Mouse (Mus musculus): Measurements from ENCODE around the gene Zfhx3. TPM values are rescaled to one million over a fixed set of nuclear protein-coding genes. Genes with fewer than 3 reads are reported as not detected.
A peak's percentile ranks its signal among the peaks of the same experiment; 100 is the strongest.

The Zfhx3 gene
- polyA plus RNA-seq, 1 experiment from 2014 or later = 60.2 TPM

DNA sequence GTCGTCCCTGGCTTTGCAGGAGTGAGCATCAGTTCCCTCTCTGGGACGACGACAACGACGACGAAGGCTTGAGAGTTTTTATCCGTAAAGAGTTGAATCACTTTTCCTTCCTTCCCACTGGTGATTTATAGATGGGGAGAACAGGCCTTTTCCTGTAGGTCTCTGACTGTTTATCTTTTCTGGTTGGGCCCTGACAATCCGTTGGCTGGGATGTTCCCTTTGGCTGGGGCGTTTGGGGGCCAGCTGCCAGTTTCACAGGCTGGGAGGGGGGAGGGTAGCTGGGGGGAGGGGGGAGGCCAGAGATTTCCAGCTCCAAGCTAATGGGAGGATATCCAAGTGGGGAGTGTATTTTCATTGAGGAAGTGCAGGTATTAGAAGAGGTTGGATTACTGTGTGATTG, 794.0 kb downstream of the Zfhx3 start:
- 0 out of 2 replicates have a peak overlapping the region, but pooled peaks have one; percentile 8 for H3K27ac ChIP-seq
- H3K9ac ChIP-seq = no peak overlapping the region
- H3K27me3 ChIP-seq (replicated peaks) = no peaks in the 10 kb centered on the region
- H3K9me3 ChIP-seq = no peaks in the 10 kb centered on the region
- no peaks in the 10 kb centered on the region for H3K36me3 ChIP-seq (replicated peaks)
- ATAC-seq (replicated peaks) = no peak
- no peak overlapping the region for H3K4me3 ChIP-seq
- H3K4me2 ChIP-seq = no peak overlapping the region
- H3K4me1 ChIP-seq = peaks cover 62% of the 10 kb centered on the region
- WGBS = 40% methylated on average over 9 of the region's 9 CpGs

GRCm38 (mm10) chr8:108738179-108738578, 795.7 kb downstream of the Zfhx3 start:
- Histone ChIP-seq H3K4me3 (no peak overlapping the region), H3K4me1 (peaks cover 57% of the 10 kb centered on the region), H3K27ac (no peak overlapping the region), H3K36me3 (replicated peaks) (no peaks in the 10 kb centered on the region), H3K9ac (no peak overlapping the region), H3K9me3 (no peaks in the 10 kb centered on the region), H3K4me2 (no peak overlapping the region), H3K27me3 (replicated peaks) (no peaks in the 10 kb centered on the region)
- no peak for ATAC-seq (replicated peaks)
- 92% methylated on average over 10 of the region's 10 CpGs for WGBS

- Histone ChIP-seq H3K27me3 (replicated peaks) (no peaks in the 10 kb centered on the region), H3K9me3 (no peaks in the 10 kb centered on the region), H3K4me1 (peaks cover 53% of the 10 kb centered on the region), H3K4me2 (no peak overlapping the region), H3K27ac (no peak overlapping the region), H3K9ac (no peak overlapping the region), H3K4me3 (no peak overlapping the region), H3K36me3 (replicated peaks) (no peaks in the 10 kb centered on the region)
- no peak for ATAC-seq (replicated peaks)
- 82% methylated on average over 6 of the region's 6 CpGs for WGBS
Measured at GRCm38 (mm10) chr8:108739517-108739916, 797.1 kb downstream of the Zfhx3 start.

- H3K36me3 ChIP-seq (replicated peaks) = no peaks in the 10 kb centered on the region
- no peak overlapping the region for H3K27ac ChIP-seq
- H3K27me3 ChIP-seq (replicated peaks) = no peaks in the 10 kb centered on the region
- H3K9me3 ChIP-seq = no peaks in the 10 kb centered on the region
- ATAC-seq (replicated peaks) = no peak
- no peak overlapping the region for H3K9ac ChIP-seq
- H3K4me1 ChIP-seq = peaks cover 51% of the 10 kb centered on the region
- no peak overlapping the region for H3K4me3 ChIP-seq
- 86% methylated on average over 13 of the region's 13 CpGs for WGBS
- no peak overlapping the region for H3K4me2 ChIP-seq
Measured at GRCm38 (mm10) chr8:108740443-108740842, 798.0 kb downstream of the Zfhx3 start.

- H3K4me2 ChIP-seq = no peak overlapping the region
- no peaks in the 10 kb centered on the region for H3K27me3 ChIP-seq (replicated peaks)
- no peaks in the 10 kb centered on the region for H3K36me3 ChIP-seq (replicated peaks)
- no peak for ATAC-seq (replicated peaks)
- H3K9me3 ChIP-seq = no peaks in the 10 kb centered on the region
- peaks cover 44% of the 10 kb centered on the region for H3K4me1 ChIP-seq
- WGBS = 88% methylated on average over 4 of the region's 4 CpGs
- H3K9ac ChIP-seq = no peak overlapping the region
- H3K27ac ChIP-seq = no peak overlapping the region
- no peak overlapping the region for H3K4me3 ChIP-seq
Measured at GRCm38 (mm10) chr8:108741651-108742050, 799.2 kb downstream of the Zfhx3 start.

DNA sequence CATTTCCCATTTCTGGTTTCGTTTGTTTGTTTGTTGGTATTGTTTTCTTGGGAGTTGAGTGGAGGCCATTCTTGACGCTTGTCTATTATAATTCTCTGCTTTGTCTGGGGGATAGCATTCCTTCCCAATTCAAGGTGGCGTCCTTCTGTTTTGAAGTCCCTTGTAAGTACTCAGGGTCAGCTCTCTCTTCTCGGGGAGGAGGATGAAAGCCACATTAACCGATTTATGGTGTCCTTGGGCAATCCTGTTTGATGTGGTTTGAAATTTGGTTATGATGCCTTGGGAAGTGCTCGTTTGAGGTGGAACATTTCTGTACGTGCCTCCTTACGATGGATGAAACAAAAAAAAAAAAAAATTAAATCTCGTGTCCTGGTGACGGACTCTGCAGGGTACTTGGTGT, 800.0 kb downstream of the Zfhx3 start:
- Histone ChIP-seq H3K4me3 (no peak overlapping the region), H3K9ac (no peak overlapping the region), H3K4me2 (no peak overlapping the region), H3K4me1 (peaks cover 41% of the 10 kb centered on the region), H3K27ac (no peak overlapping the region), H3K36me3 (replicated peaks) (no peaks in the 10 kb centered on the region), H3K9me3 (no peaks in the 10 kb centered on the region), H3K27me3 (replicated peaks) (no peaks in the 10 kb centered on the region)
- ATAC-seq (replicated peaks) = no peak
- WGBS = 76% methylated on average over 10 of the region's 10 CpGs

DNA sequence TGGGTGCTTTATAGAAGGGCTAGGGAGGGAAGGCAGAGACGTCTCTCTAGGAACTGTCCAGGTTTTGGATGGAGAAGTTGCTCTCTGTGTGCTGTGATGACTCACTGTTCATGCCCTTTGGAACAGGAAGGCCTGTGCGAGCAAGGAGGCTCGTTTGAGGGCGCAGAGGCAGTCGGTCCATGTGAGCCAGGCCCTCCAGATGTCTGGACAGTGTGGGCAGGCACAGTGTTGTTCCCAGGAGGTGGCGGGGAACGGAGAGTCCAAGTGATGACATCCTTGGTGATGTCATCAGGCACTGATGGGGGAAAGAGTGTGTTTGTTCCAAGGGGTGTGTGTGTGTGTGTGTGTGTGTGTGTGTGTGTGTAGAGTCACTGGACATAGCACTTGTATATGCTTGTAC, 800.8 kb downstream of the Zfhx3 start:
- Histone ChIP-seq H3K27me3 (replicated peaks) (no peaks in the 10 kb centered on the region), H3K36me3 (replicated peaks) (no peaks in the 10 kb centered on the region), H3K4me2 (no peak overlapping the region), H3K9me3 (no peaks in the 10 kb centered on the region), H3K4me3 (no peak overlapping the region), H3K9ac (no peak overlapping the region), H3K27ac (no peak overlapping the region), H3K4me1 (peaks cover 39% of the 10 kb centered on the region)
- no peak for ATAC-seq (replicated peaks)
- WGBS = 82% methylated on average over 7 of the region's 7 CpGs

- no peak overlapping the region for H3K9ac ChIP-seq
- H3K4me3 ChIP-seq = no peak overlapping the region
- H3K36me3 ChIP-seq (replicated peaks) = no peaks in the 10 kb centered on the region
- no peaks in the 10 kb centered on the region for H3K9me3 ChIP-seq
- WGBS = 95% methylated on average over 7 of the region's 7 CpGs
- H3K4me1 ChIP-seq = peaks cover 59% of the 10 kb centered on the region
- no peaks in the 10 kb centered on the region for H3K27me3 ChIP-seq (replicated peaks)
- H3K27ac ChIP-seq = no peak overlapping the region
- no peak overlapping the region for H3K4me2 ChIP-seq
- no peak for ATAC-seq (replicated peaks)
Measured at GRCm38 (mm10) chr8:108745551-108745950, 803.1 kb downstream of the Zfhx3 start.

DNA sequence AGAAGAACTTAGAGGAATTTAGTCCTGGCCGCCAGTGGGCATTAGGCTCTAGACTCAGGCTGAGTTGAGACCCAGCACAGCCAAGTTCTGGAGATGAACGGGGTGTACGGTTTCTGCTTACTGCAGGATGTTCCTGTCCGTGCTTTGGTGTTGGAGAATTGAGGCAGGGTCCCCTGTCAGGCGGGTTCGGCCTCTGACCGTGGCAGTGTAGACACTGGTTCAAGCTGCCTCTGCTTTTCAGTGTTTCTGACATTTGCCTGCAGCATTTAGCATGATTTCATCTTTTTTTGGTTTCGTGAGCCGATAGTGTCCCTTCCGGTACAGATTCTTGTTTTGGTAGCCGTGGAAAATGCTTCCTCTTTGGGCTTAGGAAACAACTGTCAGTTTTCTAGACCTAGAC, 805.7 kb downstream of the Zfhx3 start:
- Histone ChIP-seq H3K9ac (no peak overlapping the region), H3K4me2 (no peak overlapping the region), H3K4me1 (peaks cover 51% of the 10 kb centered on the region), H3K27ac (0 out of 2 replicates have a peak overlapping the region, but pooled peaks have one; percentile 28), H3K27me3 (replicated peaks) (no peaks in the 10 kb centered on the region), H3K4me3 (no peak overlapping the region), H3K9me3 (no peaks in the 10 kb centered on the region), H3K36me3 (replicated peaks) (0 out of 2 replicates have a peak, but pooled peaks cover 3% of the 10 kb centered on the region)
- 45% methylated on average over 11 of the region's 11 CpGs for WGBS
- ATAC-seq (replicated peaks) = no peak

- 0 out of 2 replicates have a peak, but pooled peaks cover 3% of the 10 kb centered on the region for H3K36me3 ChIP-seq (replicated peaks)
- no peaks in the 10 kb centered on the region for H3K9me3 ChIP-seq
- peak; percentile 47; the same call in 1 of the 2 replicates for ATAC-seq (replicated peaks)
- H3K4me1 ChIP-seq = peaks cover 48% of the 10 kb centered on the region
- no peaks in the 10 kb centered on the region for H3K27me3 ChIP-seq (replicated peaks)
- H3K9ac ChIP-seq = no peak overlapping the region
- peak overlapping the region; percentile 10; the same call in 1 of the 2 replicates for H3K27ac ChIP-seq
- 3% methylated on average over 6 of the region's 6 CpGs for WGBS
- no peak overlapping the region for H3K4me3 ChIP-seq
- peak overlapping the region; percentile 9; the same call in 1 of the 2 replicates for H3K4me2 ChIP-seq
Measured at GRCm38 (mm10) chr8:108748851-108749376, 806.5 kb downstream of the Zfhx3 start.

GRCm38 (mm10) chr8:108750806-108751205, 808.4 kb downstream of the Zfhx3 start:
- peaks cover 51% of the 10 kb centered on the region for H3K4me1 ChIP-seq
- H3K9me3 ChIP-seq = no peaks in the 10 kb centered on the region
- H3K27me3 ChIP-seq (replicated peaks) = no peaks in the 10 kb centered on the region
- no peak overlapping the region for H3K4me3 ChIP-seq
- WGBS = 88% methylated on average over 9 of the region's 9 CpGs
- H3K36me3 ChIP-seq (replicated peaks) = 0 out of 2 replicates have a peak, but pooled peaks cover 3% of the 10 kb centered on the region
- ATAC-seq (replicated peaks) = no peak
- H3K4me2 ChIP-seq = no peak overlapping the region
- no peak overlapping the region for H3K27ac ChIP-seq
- H3K9ac ChIP-seq = no peak overlapping the region

DNA sequence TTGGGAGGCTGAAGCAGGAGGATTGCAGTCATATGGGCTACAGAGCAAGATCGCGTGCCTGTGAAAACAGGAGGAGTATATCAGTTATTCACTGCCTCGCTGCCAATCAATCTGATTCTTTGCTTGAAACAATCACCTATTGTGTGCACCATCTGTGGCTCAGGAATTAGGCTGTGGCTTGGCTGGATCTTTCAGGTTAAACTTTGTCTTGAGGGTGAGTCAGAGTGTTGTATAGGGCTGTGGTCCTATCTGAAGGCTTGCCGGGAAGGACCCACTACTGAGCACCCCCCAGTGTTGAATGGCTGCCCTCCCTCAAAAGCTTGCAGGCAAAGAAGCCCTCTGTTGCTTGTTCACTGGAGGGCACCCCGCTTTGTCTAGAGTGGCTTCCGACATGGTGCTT, 812.1 kb downstream of the Zfhx3 start:
- no peak overlapping the region for H3K27ac ChIP-seq
- ATAC-seq (replicated peaks) = no peak
- 59% methylated on average over 6 of the region's 6 CpGs for WGBS
- H3K36me3 ChIP-seq (replicated peaks) = 0 out of 2 replicates have a peak, but pooled peaks cover 3% of the 10 kb centered on the region
- H3K9ac ChIP-seq = no peak overlapping the region
- no peaks in the 10 kb centered on the region for H3K27me3 ChIP-seq (replicated peaks)
- H3K4me1 ChIP-seq = peaks cover 52% of the 10 kb centered on the region
- no peaks in the 10 kb centered on the region for H3K9me3 ChIP-seq
- no peak overlapping the region for H3K4me2 ChIP-seq
- H3K4me3 ChIP-seq = no peak overlapping the region

Measured in midbrain, embryonic 15.5 days (tissue).